14 mouse cellular contexts compared by ENCODE assay signal in the genomic region with DNA sequence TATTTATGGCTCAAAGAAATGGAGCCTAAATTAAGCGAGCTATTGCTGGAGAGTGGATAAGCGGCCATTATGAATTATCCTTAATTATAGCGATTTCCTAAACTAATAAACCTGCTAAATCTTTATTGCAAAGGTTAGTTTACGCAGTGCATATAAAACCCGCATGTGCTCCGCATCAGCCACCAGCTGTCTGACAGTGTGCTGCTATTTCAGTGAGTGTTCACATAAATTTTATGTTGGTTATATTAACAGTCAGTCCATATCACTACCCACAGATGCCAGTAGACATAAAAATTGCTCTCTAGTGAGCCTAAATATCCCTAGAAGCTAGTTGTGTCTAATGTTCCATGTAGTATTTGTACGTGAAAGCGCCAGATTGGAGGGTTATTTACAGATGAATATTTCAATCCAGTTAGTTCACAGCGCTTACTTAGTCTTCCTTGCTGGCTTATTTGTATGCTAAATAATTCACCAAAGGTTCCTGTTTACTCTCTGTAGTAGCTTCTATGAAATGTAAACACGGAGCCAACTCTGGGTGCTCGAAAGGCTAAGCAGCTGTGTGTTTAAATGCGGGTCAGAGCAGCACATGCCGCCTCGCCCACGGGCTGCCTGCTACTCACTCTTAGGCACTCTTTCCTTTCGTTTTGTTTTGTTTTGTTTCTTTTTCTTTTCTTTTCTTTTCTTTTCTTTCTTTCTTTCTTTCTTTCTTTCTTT.
DNase-seq lines count a peak whose midpoint lies in the region; ATAC-seq and TF ChIP-seq lines count a peak whose summit lies in the region.
"Had no signal": no experiment of that assay in that cellular context is flagged by ENCODE, and none has a peak within 500 bp of the region (broad histone marks: within the 10 kb centered on the region; RNA-seq: fewer than 3 reads in every experiment).

No protein-coding gene starts in this region.

- no peak for DNase-seq in heart, adult 2 months
- DNase-seq in heart, postnatal 36 days: no peak
- peak; percentile 22 for DNase-seq in hindbrain, postnatal 0 days (ENCODE audit: low spot score)
- no peak for DNase-seq in midbrain, embryonic 11.5 days (ENCODE audit: low spot score, missing footprints)
- no peak for DNase-seq in adrenal gland, adult (ENCODE audit: inconsistent age in 2 of 2, low spot score in 1 of 2)
- DNase-seq: cerebellum, postnatal 14 days; liver, embryonic 13.5 days; right cerebral cortex, postnatal 4 days had no signal

- peak overlapping the region; percentile 32 for H3K4me3 ChIP-seq in heart, adult 2 months
- no peak overlapping the region for H3K4me3 ChIP-seq in hindbrain, postnatal 0 days (ENCODE audit: low read length)
- H3K4me3 ChIP-seq in hindbrain, embryonic 16.5 days (ENCODE audit: low read length): no peak overlapping the region
- no peak overlapping the region for H3K4me3 ChIP-seq in midbrain, embryonic 13.5 days (replicated peaks)
- no peak overlapping the region for H3K4me3 ChIP-seq in midbrain, embryonic 11.5 days (ENCODE audit: low read depth, low read length)
- no peak overlapping the region for H3K4me3 ChIP-seq in neural tube, embryonic 14.5 days (ENCODE audit: low read depth, low read length)
- H3K4me3 ChIP-seq: erythroblast, embryonic 14.5 days; liver, embryonic 13.5 days had no signal

- peak overlapping the region; percentile 12; the same call in 1 of the 2 replicates for H3K9ac ChIP-seq in heart, adult 2 months (ENCODE audit: low read depth, low read length)
- no peak overlapping the region for H3K9ac ChIP-seq in hindbrain, postnatal 0 days (replicated peaks; ENCODE audit: low read length)
- H3K9ac ChIP-seq in hindbrain, embryonic 16.5 days (ENCODE audit: low read depth, low read length): no peak overlapping the region
- no peak overlapping the region for H3K9ac ChIP-seq in midbrain, embryonic 13.5 days (replicated peaks)
- H3K9ac ChIP-seq in midbrain, embryonic 11.5 days (ENCODE audit: low read length): no peak overlapping the region
- no peak overlapping the region for H3K9ac ChIP-seq in neural tube, embryonic 14.5 days (replicated peaks; ENCODE audit: low read depth, low read length)
- H3K9ac ChIP-seq: liver, embryonic 13.5 days had no signal

- TF ChIP-seq EP300 in heart, adult 2 months (IDR thresholded peaks at IDR 0.05; ENCODE audit: insufficient read depth, low read depth, low read length): no peak

- intact Hi-C loops in heart, adult 2 months (cut with DNase I): loop anchor here (5.0 kb wide), 1 partner anchor 727 kb away; a partner anchor contains a TSS
- intact Hi-C loops in heart, postnatal 36 days (cut with DNase I): no loop called here

- peaks cover 5% of the 10 kb centered on the region for H3K4me1 ChIP-seq in heart, adult 2 months (ENCODE audit: control insufficient read depth, insufficient read depth, low read length)
- peaks cover 11% of the 10 kb centered on the region for H3K4me1 ChIP-seq in hindbrain, postnatal 0 days (ENCODE audit: insufficient read depth, low read length)
- H3K4me1 ChIP-seq in hindbrain, embryonic 16.5 days (ENCODE audit: control insufficient read depth, insufficient read depth, low read depth, low read length): peaks cover 26% of the 10 kb centered on the region
- H3K4me1 ChIP-seq in midbrain, embryonic 13.5 days (replicated peaks): peaks cover 58% of the 10 kb centered on the region
- peaks cover 28% of the 10 kb centered on the region for H3K4me1 ChIP-seq in midbrain, embryonic 11.5 days (ENCODE audit: control insufficient read depth, insufficient read depth, low read length)
- peaks cover 23% of the 10 kb centered on the region for H3K4me1 ChIP-seq in neural tube, embryonic 14.5 days (ENCODE audit: control insufficient read depth, insufficient read depth, low read length)

- H3K27me3 ChIP-seq in heart, adult 2 months (ENCODE audit: control insufficient read depth, insufficient read depth, low read length): no peaks in the 10 kb centered on the region
- no peaks in the 10 kb centered on the region for H3K27me3 ChIP-seq in hindbrain, postnatal 0 days (ENCODE audit: insufficient read depth, low read length)
- H3K27me3 ChIP-seq in hindbrain, embryonic 16.5 days (replicated peaks; ENCODE audit: control insufficient read depth, insufficient read depth, low read length): peaks cover 10% of the 10 kb centered on the region
- peaks cover 34% of the 10 kb centered on the region for H3K27me3 ChIP-seq in midbrain, embryonic 13.5 days
- peaks cover 6% of the 10 kb centered on the region for H3K27me3 ChIP-seq in midbrain, embryonic 11.5 days (ENCODE audit: control insufficient read depth, insufficient read depth, low read length)
- H3K27me3 ChIP-seq in neural tube, embryonic 14.5 days (ENCODE audit: control insufficient read depth, insufficient read depth, low read length): peaks cover 21% of the 10 kb centered on the region
- H3K27me3 ChIP-seq: liver, embryonic 13.5 days had no signal

- TF ChIP-seq CTCF in heart, adult 2 months (IDR thresholded peaks at IDR 0.05): no peak
- no peak for TF ChIP-seq CTCF in hindbrain, postnatal 0 days (IDR thresholded peaks at IDR 0.05; ENCODE audit: low read depth)

- H3K9me3 ChIP-seq in hindbrain, postnatal 0 days (ENCODE audit: low read length): no peaks in the 10 kb centered on the region
- H3K9me3 ChIP-seq in hindbrain, embryonic 16.5 days (ENCODE audit: control insufficient read depth, low read length): no peaks in the 10 kb centered on the region
- no peaks in the 10 kb centered on the region for H3K9me3 ChIP-seq in midbrain, embryonic 13.5 days
- no peaks in the 10 kb centered on the region for H3K9me3 ChIP-seq in midbrain, embryonic 11.5 days (ENCODE audit: control insufficient read depth, low read length)
- H3K9me3 ChIP-seq in neural tube, embryonic 14.5 days (ENCODE audit: control insufficient read depth, low read length): no peaks in the 10 kb centered on the region
- H3K9me3 ChIP-seq: G1E; liver, embryonic 13.5 days had no signal

- no peaks in the 10 kb centered on the region; the same call in 1 of the 2 replicates for H3K36me3 ChIP-seq in heart, adult 2 months (ENCODE audit: control insufficient read depth, insufficient read depth, low read length)
- no peaks in the 10 kb centered on the region for H3K36me3 ChIP-seq in hindbrain, postnatal 0 days (ENCODE audit: insufficient read depth, low read length)
- H3K36me3 ChIP-seq in hindbrain, embryonic 16.5 days (ENCODE audit: control insufficient read depth, insufficient read depth, low read length): no peaks in the 10 kb centered on the region
- H3K36me3 ChIP-seq in midbrain, embryonic 13.5 days: no peaks in the 10 kb centered on the region
- H3K36me3 ChIP-seq in midbrain, embryonic 11.5 days (ENCODE audit: control insufficient read depth, insufficient read depth, low read length): no peaks in the 10 kb centered on the region
- H3K36me3 ChIP-seq in neural tube, embryonic 14.5 days (ENCODE audit: control insufficient read depth, insufficient read depth, low read length): no peaks in the 10 kb centered on the region

- peak overlapping the region; percentile 86 for H3K27ac ChIP-seq in heart, adult 2 months
- H3K27ac ChIP-seq in hindbrain, postnatal 0 days: no peak overlapping the region
- H3K27ac ChIP-seq in hindbrain, embryonic 16.5 days (ENCODE audit: low read depth, low read length): no peak overlapping the region
- H3K27ac ChIP-seq in midbrain, embryonic 13.5 days: 0 out of 2 replicates have a peak overlapping the region, but pooled peaks have one; percentile 1
- no peak overlapping the region for H3K27ac ChIP-seq in midbrain, embryonic 11.5 days (ENCODE audit: low read depth, low read length)
- no peak overlapping the region for H3K27ac ChIP-seq in neural tube, embryonic 14.5 days (ENCODE audit: low read depth, low read length)
- H3K27ac ChIP-seq: layer of hippocampus, adult 2 months; liver, embryonic 13.5 days had no signal

- no peak for TF ChIP-seq POLR2A in heart, adult 2 months (IDR thresholded peaks at IDR 0.05; ENCODE audit: insufficient read depth, low read depth, low read length)

- H3K4me2 ChIP-seq in hindbrain, postnatal 0 days (ENCODE audit: low read depth, low read length): no peak overlapping the region
- no peak overlapping the region for H3K4me2 ChIP-seq in hindbrain, embryonic 16.5 days (ENCODE audit: low read length)
- no peak overlapping the region for H3K4me2 ChIP-seq in midbrain, embryonic 13.5 days (replicated peaks)
- H3K4me2 ChIP-seq in midbrain, embryonic 11.5 days: no peak overlapping the region
- H3K4me2 ChIP-seq in neural tube, embryonic 14.5 days (ENCODE audit: low read depth, low read length): no peak overlapping the region
- H3K4me2 ChIP-seq: liver, embryonic 13.5 days had no signal

- 57% methylated on average over 16 of the region's 16 CpGs for WGBS in heart, adult 2 months
- WGBS in hindbrain, postnatal 0 days: 52% methylated on average over 16 of the region's 16 CpGs
- 45% methylated on average over 16 of the region's 16 CpGs for WGBS in hindbrain, embryonic 16.5 days
- WGBS in midbrain, embryonic 13.5 days: 52% methylated on average over 16 of the region's 16 CpGs
- WGBS in midbrain, embryonic 11.5 days: 63% methylated on average over 16 of the region's 16 CpGs
- WGBS in neural tube, embryonic 14.5 days: 20% methylated on average over 16 of the region's 16 CpGs

- ATAC-seq in hindbrain, postnatal 0 days: no peak
- no peak for ATAC-seq in hindbrain, embryonic 16.5 days
- ATAC-seq in midbrain, embryonic 13.5 days: no peak
- ATAC-seq in midbrain, embryonic 11.5 days (ENCODE audit: low FRiP score): no peak
- ATAC-seq in neural tube, embryonic 14.5 days (ENCODE audit: low read depth): peak; percentile 89

- no peaks in the 10 kb centered on the region; the same call in 1 of the 2 replicates for H3K79me2 ChIP-seq in heart, adult 2 months (replicated peaks; ENCODE audit: control insufficient read depth, insufficient read depth, low read length)

Comparison
In these comparisons a context has a peak if more than half of its experiments do, and no peak if none do; other contexts are left out.
1. H3K27ac ChIP-seq: peak in heart, adult 2 months (single experiment) and midbrain, embryonic 13.5 days (single experiment); none in hindbrain, postnatal 0 days (single experiment), hindbrain, embryonic 16.5 days (single experiment), midbrain, embryonic 11.5 days (single experiment) and neural tube, embryonic 14.5 days (single experiment).